Mouse (Mus musculus): ENCODE measurements around the gene Fam178b.

GRCm38 (mm10) chr1:36711104-36711503 is 28.1 kb upstream of the Fam178b start:
- TF ChIP-seq POLR2A (IDR thresholded peaks at IDR 0.05; ENCODE audit: control insufficient read depth, low read depth, low read length) (no peak), CTCF (IDR thresholded peaks at IDR 0.05; ENCODE audit: control insufficient read depth, insufficient read depth, insufficient replicate concordance, low read depth, low read length) (no peak)
